Mouse (Mus musculus) kidney, postnatal 0 days (tissue): Measurements from ENCODE around the gene Zfp414. TPM values are rescaled to one million over a fixed set of nuclear protein-coding genes. Genes with fewer than 3 reads are reported as not detected.

Experiments used
- ATAC-seq: fragments of 200-750 bp; cut with Nextera tagmentation; replicated peaks from 2 replicates; pipeline ENCODE4 v1.8.0; 2017; ENCODE audit warnings: low read depth, moderate number of reproducible peaks, moderate TSS enrichment, moderate library complexity; ENCODE audit not compliant: low FRiP score
- DNase-seq: peaks from one replicate; pipeline ENCODE4 v3.0.0-alpha.2; 2016; ENCODE audit warnings: low spot score
- H3K27ac ChIP-seq: fragments of 300-500 bp; sonication (generic); 2 replicates; pipeline ENCODE4 v1.5.1; 2014; ENCODE audit warnings: mild to moderate bottlenecking
- H3K27me3 ChIP-seq: fragments of 300-500 bp; sonication (generic); 2 replicates; pipeline ENCODE4 v1.6.1; 2014; ENCODE audit warnings: low read length, mixed read lengths; ENCODE audit not compliant: insufficient read depth
- H3K36me3 ChIP-seq: fragments of 300-500 bp; sonication (generic); 2 replicates; pipeline ENCODE4 v1.6.1; 2014; ENCODE audit warnings: low read length, mixed read lengths; ENCODE audit not compliant: insufficient read depth
- H3K4me1 ChIP-seq: fragments of 300-500 bp; sonication (generic); replicated peaks from 2 replicates; pipeline ENCODE4 v1.6.1; 2014; ENCODE audit warnings: antibody characterized with exemption, low read length, mixed read lengths; ENCODE audit not compliant: insufficient read depth
- H3K4me2 ChIP-seq: fragments of 300-500 bp; sonication (generic); 2 replicates; pipeline ENCODE4 v1.6.1; 2014; ENCODE audit warnings: mild to moderate bottlenecking, low read length, moderate library complexity, mixed read lengths
- H3K4me3 ChIP-seq: fragments of 300-500 bp; sonication (generic); replicated peaks from 2 replicates; pipeline ENCODE4 v1.5.1; 2014; ENCODE audit warnings: low read depth, low read length
- H3K9ac ChIP-seq: fragments of 300-500 bp; sonication (generic); 2 replicates; pipeline ENCODE4 v1.6.1; 2014; ENCODE audit warnings: low read depth, low read length
- H3K9me3 ChIP-seq: fragments of 300-500 bp; sonication (generic); replicated peaks from 2 replicates; pipeline ENCODE4 v1.6.1; 2016; ENCODE audit warnings: low read length, inconsistent platforms, mixed read lengths
- CTCF ChIP-seq: IDR thresholded peaks from 2 replicates; pipeline ENCODE4 v1.5.1; 2016; ENCODE audit warnings: antibody characterized with exemption, low read depth, mild to moderate bottlenecking, moderate library complexity
- WGBS: fragments of 180-500 bp; shearing (Covaris S2); extraction: QIAGEN DNeasy Blood & Tissue Kit; methylation state at CpG from one replicate; pipeline ENCODE4 v1.1.7; 2014; 5-methylcytosine and 5-hydroxymethylcytosine counted together
- polyA plus RNA-seq: library from polyadenylated mRNA; unstranded; fragments of >200 nt; fragmentation: Nextera tagmentation; extraction: Ambion mirVana; gene quantifications from 2 replicates; pipeline ENCODE4 v1.2.1, GENCODE M21; 2015

The Zfp414 gene
- polyA plus RNA-seq: 42.9 and 44.3 TPM in 2 replicates

- Histone ChIP-seq H3K4me2 (peak within 1 kb of the TSS; percentile 77), H3K4me1 (peaks cover 12% of the 10 kb centered on the region; the same call in 1 of the 2 replicates), H3K36me3 (0 out of 2 replicates have a peak, but pooled peaks cover 11% of the 10 kb centered on the region), H3K27ac (peak within 1 kb of the TSS; percentile 97), H3K4me3 (peak within 1 kb of the TSS; percentile 79), H3K9me3 (no peaks in the 10 kb centered on the region), H3K9ac (peak within 1 kb of the TSS; percentile 90), H3K27me3 (no peaks in the 10 kb centered on the region)
- DNase-seq (peak; percentile 97), ATAC-seq (peak; percentile 95)
- TF ChIP-seq CTCF: no peak
- 4% methylated on average over 24 of the region's 35 CpGs for WGBS
Measured at GRCm38 (mm10) chr17:33628621-33629486, at the start of gene Zfp414. Gene Zfp414, plus strand, starts transcription at chr17:33629090.

DNA sequence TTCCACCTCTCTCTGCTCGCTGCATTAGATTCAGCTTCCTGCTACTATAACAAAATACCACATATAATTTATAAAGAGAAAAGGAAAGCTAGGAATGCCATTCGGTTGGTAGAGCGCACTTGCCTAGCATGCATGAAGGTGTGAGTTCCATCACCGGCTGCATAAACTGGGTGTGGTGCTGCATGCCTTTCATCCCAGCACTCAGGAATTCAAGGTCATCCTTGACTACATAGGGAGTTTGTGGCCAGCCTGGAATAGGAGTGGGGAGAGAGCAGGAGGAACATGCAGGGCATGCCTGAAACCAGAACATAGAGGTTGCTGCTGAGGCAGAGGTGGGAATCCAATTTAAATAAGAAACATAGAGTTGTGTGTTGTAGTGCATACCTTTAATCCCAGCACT lies 44.8 kb upstream of the Zfp414 start:
- no peaks in the 10 kb centered on the region for H3K4me1 ChIP-seq
- no peak for ATAC-seq
- H3K27ac ChIP-seq: no peak overlapping the region
- H3K4me3 ChIP-seq: no peak overlapping the region
- no peak for DNase-seq
- WGBS: 73% methylated on average over 4 of the region's 4 CpGs
- H3K9me3 ChIP-seq: no peaks in the 10 kb centered on the region
- no peak for TF ChIP-seq CTCF
- H3K27me3 ChIP-seq: no peaks in the 10 kb centered on the region
- no peak overlapping the region for H3K9ac ChIP-seq
- H3K4me2 ChIP-seq: no peak overlapping the region
- no peaks in the 10 kb centered on the region for H3K36me3 ChIP-seq

DNA sequence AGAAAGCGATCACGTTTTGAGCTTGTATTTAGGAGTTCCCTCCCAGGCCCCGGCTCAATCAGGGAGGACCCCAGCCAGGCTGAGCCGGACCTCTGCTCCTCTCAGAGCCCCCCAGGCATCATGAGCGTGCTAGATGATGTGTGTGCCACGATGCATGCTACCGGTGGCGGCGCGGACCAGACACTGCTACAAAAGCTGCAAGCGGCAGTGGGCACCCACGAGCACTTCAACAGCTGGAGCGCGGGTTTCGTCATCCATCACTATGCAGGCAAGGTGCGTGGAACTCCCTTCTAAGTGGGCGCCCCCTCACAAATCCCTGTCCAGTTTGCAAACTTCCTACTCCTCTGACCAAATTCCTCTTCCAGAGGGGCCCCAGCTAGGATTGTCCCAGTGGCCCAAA lies 42.9 kb upstream of the Zfp414 start:
- no peaks in the 10 kb centered on the region for H3K36me3 ChIP-seq
- 63% methylated on average over 17 of the region's 17 CpGs for WGBS
- no peak overlapping the region for H3K4me2 ChIP-seq
- DNase-seq (no peak), ATAC-seq (no peak)
- H3K27ac ChIP-seq: no peak overlapping the region
- H3K4me3 ChIP-seq: no peak overlapping the region
- no peaks in the 10 kb centered on the region for H3K27me3 ChIP-seq
- no peaks in the 10 kb centered on the region for H3K4me1 ChIP-seq
- no peaks in the 10 kb centered on the region for H3K9me3 ChIP-seq
- TF ChIP-seq CTCF: no peak
- no peak overlapping the region for H3K9ac ChIP-seq

DNA sequence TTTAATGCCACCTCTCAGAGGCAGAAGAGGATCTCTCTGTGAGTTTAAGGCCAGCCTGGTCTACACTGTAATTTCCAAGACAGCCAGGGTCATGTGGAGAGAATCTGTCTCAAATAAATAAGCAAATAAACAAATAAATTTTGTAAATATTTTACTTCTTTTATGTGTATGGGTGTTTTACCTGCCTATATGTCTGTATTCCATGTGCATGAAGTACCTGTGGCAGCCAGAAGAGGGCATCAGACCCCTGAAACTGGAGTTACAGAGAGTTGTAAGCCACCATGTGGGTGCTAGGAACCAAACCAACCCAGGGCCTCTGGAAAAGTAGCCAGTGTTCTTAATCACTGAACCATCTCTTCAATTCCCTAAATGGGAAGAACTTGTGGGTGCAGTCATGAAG lies 31.6 kb upstream of the Zfp414 start:
- no peak for DNase-seq
- Histone ChIP-seq H3K4me2 (no peak overlapping the region), H3K9ac (no peak overlapping the region), H3K36me3 (no peaks in the 10 kb centered on the region), H3K4me1 (no peaks in the 10 kb centered on the region), H3K27ac (no peak overlapping the region), H3K9me3 (no peaks in the 10 kb centered on the region), H3K4me3 (no peak overlapping the region), H3K27me3 (no peaks in the 10 kb centered on the region)
- TF ChIP-seq CTCF: peak; percentile 26; the same call in 1 of the 2 replicates
- ATAC-seq: no peak

DNA sequence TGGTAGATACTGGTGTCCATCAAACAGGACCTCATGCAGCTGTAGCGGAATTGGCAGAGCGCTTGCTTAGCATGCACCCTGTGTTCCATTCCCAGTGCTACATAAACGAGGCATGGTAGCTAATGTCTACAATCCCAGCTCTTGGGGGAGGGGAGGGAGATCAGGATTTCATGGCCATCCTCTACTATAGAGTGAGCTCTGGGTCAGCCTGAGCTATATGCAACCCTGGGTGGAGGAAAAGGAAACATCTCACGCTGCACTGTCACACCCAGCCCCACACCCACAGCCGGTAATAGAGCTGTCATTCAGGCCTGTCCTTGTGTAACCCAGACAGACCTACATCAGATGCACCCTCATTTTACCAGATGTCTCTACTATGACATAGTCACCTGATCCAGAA lies 30.4 kb upstream of the Zfp414 start:
- Histone ChIP-seq H3K27ac (no peak overlapping the region), H3K36me3 (no peaks in the 10 kb centered on the region), H3K9me3 (no peaks in the 10 kb centered on the region), H3K27me3 (no peaks in the 10 kb centered on the region), H3K4me1 (no peaks in the 10 kb centered on the region), H3K4me3 (no peak overlapping the region), H3K4me2 (no peak overlapping the region), H3K9ac (no peak overlapping the region)
- TF ChIP-seq CTCF: no peak
- WGBS: 85% methylated on average over 5 of the region's 5 CpGs
- DNase-seq (no peak), ATAC-seq (no peak)

GRCm38 (mm10) chr17:33599836-33600475 lies 28.9 kb upstream of the Zfp414 start:
- no peak for TF ChIP-seq CTCF
- DNase-seq (no peak), ATAC-seq (no peak)
- Histone ChIP-seq H3K27me3 (no peaks in the 10 kb centered on the region), H3K4me2 (no peak overlapping the region), H3K36me3 (no peaks in the 10 kb centered on the region), H3K4me1 (no peaks in the 10 kb centered on the region), H3K9ac (no peak overlapping the region), H3K27ac (no peak overlapping the region), H3K9me3 (no peaks in the 10 kb centered on the region), H3K4me3 (no peak overlapping the region)
- 81% methylated on average over 8 of the region's 8 CpGs for WGBS
